Mouse (Mus musculus) gastrocnemius, adult 8-10 months (tissue): Measurements from ENCODE around the gene Trim61. TPM values are rescaled to one million over a fixed set of nuclear protein-coding genes. Genes with fewer than 3 reads are reported as not detected.

ENCODE experiments used
- DNase-seq, 2 experiments: peaks; one replicate each; pipeline ENCODE4 v3.0.0; 2022; ENCODE audit warnings: low spot score in 2 of 2
- total RNA-seq, 4 experiments: library from RNA; stranded (reverse); gene quantifications; 2 replicates each; pipeline ENCODE4 v1.2.4; 2022

The Trim61 gene
- total RNA-seq, 4 experiments from 2014 or later = not detected

- no peak for DNase-seq
Measured at GRCm38 (mm10) chr8:64987731-64988130, 30.6 kb downstream of the Trim61 start, which contains the start of gene Trim75. Gene Trim75, minus strand, starts transcription at chr8:64987831.

GRCm38 (mm10) chr8:64983150-64983897, 35.0 kb downstream of the Trim61 start:
- DNase-seq = no peak

Other genes with a start within 250 kb of the Trim61 start
- gene Klhl2, start 168.5 kb downstream of the Trim61 start, total RNA-seq = 1 to 10 TPM; 3.0 to 6.9 (median 5.6) TPM
- gene Tmem192, start 71.3 kb downstream of the Trim61 start, total RNA-seq = 10 to 100 TPM; 20.8 to 25.3 (median 22.4) TPM
- gene Trim75, start 30.7 kb downstream of the Trim61 start, total RNA-seq = not detected
- not detected for gene Trim60, start 61 bp upstream of the Trim61 start, total RNA-seq
- not detected for gene Apela, start 18.8 kb upstream of the Trim61 start, total RNA-seq
- not detected for gene Gm10663, start 56.5 kb upstream of the Trim61 start, total RNA-seq
- not detected for gene BC030870, start 111.0 kb upstream of the Trim61 start, total RNA-seq